Mouse (Mus musculus) liver (tissue): Measurements from ENCODE around the gene Btn2a2.

Experiments
- DNase-seq: peaks from one replicate; pipeline ENCODE4 v3.0.0-alpha.2; 2020; ENCODE audit warnings: mixed read lengths

The Btn2a2 gene

DNA sequence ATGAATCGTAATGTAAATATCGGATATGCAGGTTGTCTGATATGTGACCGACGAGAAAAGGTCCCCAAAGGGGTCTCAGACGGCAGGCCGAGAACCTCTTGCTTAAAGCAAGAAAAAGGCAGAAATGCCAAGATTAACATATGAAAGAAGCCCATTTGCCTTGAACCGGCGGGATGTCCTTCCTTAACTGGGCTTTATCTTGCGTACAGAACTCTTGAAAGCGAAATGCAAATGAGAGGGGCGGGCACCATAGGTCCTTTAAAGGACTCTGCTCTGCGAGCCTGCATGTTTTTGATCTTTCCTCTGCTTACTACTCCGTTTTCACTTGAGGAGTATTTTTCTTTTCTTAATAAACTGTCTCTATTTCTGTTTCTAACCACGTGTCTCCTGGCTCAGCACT, 3.3 kb upstream of the Btn2a2 start:
- DNase-seq, result peak; percentile 36

DNA sequence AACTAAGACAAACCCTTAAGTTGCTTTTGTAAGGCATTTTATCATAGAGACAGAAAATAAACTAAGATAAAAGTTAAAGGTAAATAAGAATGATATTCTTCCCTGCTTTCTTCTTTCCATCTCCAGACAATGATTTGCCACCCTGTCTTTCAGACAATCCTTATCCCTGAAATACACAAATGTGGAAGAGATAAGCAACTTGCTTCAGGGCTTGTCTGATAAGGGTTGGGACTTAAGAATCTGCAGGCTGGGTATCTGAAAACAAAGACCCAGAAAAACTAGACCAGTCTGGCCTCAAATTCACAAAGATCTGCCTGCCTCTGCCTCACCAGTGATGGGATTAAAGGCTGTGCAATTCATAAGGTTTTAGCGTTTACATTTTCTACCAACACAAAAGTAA, 2.6 kb upstream of the Btn2a2 start:
- no peak for DNase-seq

DNA sequence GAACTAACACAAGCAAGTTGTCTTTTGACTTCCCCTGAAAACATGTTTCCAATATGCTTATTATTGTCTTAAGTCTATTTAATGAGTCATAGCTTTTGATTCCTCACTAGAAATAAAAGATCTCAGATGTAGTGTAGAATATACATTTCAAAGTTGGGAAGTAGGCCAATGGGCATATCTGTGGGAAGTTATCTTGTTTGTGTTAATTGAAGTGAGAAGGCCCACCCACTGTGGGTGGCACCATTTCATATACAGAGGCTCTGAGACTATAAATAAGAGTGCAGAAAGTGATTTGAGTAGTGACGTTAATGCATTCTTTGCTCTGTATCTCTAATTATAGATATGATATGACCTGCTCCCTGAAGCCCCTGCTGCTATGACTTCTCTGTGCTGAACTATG, 2.2 kb upstream of the Btn2a2 start:
- no peak for DNase-seq

DNA sequence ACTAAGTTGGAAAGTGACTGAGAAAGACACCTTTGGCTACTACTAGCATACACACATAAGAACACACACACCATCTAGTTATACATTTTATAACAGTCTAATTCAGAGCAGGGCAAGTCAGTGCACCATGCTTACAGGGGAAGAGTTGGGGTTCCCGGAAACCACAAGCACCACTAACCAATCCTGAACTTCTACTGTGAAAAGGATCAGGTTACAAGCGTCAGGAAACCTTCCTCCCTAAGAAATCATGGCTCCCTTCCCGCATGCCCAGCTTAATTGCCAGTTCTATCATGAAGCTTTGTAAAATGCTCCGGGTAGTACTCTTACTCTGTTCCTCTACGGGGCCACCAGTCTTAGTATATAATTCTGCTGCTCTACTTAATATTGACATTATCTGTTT, 3.4 kb downstream of the Btn2a2 start:
- no peak for DNase-seq

DNA sequence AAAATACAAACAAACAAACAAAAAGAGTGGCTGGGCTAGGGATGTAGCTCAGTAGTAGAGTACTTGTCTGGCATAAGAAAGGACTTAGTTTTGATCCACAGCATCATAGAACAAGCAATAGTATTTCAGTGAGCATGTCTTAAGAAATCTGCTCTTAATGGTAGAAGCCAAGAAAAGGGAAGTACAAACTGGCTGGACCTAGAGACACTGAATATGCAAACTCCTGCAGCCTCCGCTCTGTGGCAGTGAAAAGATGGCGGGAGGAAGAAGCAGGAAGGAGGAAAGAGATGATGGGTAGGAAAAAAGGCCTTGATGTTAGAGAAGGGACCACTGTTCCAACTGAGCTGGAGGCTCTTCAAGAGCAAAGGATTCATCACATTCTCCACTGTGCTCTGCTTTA, 5.5 kb downstream of the Btn2a2 start:
- DNase-seq, result no peak

DNA sequence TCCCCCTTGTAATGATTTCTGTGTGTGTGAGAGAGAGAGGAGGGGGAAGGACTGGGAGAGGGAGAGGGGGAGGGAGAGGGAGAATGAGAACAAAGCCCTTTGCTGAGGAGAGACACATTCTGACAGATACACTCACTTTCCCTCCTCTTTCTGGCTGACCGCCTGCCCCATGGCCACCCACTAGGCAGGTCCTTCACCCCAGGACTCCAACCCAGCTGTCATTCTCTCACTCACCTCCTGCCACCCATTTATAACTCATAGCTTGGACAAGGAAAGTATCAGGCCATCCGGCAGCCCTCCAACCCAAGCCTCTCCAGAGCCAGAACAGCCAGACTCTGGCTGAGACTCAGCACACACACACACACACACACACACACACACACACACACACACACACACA, 13.0 kb downstream of the Btn2a2 start:
- no peak for DNase-seq

DNA sequence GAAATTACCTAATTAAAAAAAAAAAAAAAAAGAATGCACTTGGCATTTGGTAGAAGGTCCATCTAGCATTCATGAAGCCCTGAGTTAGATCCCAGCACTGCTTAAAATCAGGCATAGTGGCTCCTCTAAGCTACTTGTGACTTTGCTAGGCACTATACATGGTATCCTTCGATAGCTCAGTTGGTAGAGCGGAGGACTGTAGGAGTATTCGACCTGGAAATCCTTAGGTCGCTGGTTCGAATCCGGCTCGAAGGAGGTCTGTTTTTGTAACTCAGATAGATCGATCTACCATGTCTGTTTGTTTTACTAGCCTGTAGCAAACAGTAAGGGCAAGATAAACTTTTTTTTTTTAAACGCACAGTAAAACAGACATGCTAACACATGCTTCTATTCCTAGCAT, 21.7 kb downstream of the Btn2a2 start:
- DNase-seq, result peak; percentile 90

DNA sequence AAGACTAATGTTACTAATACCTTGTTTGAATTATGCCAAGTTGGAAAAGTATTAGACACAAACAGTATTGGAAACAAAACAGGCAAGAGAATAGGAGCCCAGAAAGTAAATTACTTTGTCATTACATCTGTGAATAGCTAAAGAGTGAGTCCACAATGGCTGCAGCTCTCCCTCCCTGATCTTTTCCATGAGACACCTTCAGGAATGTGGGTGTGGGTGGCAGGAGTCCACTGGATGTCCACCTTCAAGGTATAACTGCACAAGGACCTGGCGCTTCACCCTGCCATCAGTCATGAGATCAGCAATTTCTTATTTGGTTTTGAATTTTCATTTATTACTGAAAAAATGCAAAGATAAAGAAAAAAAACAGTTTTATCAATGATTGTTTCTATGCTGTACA, 22.4 kb downstream of the Btn2a2 start:
- no peak for DNase-seq

DNA sequence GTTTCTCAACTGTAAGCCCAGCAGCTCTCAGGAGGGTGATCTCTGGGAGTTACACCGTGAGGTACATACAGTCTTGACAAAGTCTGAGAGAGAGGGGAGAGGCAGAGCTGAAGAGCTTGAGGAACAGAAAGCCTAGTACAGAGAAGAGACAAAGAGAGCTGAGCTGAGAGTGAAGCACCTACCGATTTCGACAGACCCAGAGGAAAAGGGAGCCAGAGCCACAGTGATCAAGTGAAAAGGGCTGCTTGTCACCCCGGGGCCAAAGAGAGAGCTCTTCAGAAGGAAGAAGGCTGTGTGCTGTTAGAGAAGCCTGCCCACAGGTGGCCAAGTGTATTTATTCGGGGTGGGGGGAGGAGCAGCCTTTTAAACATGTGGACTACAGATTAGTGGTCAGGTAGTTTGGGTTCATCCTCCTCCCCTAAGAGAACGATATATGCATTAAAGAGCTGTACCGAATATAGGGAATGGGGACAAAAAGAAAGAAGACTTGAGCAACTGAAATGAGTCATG, 23.0 kb downstream of the Btn2a2 start, which contains the start of gene Btn1a1:
Gene Btn1a1 (minus strand): TSS at position 302 of the 510 bp plus-strand sequence.
- peak; percentile 63 for DNase-seq

DNA sequence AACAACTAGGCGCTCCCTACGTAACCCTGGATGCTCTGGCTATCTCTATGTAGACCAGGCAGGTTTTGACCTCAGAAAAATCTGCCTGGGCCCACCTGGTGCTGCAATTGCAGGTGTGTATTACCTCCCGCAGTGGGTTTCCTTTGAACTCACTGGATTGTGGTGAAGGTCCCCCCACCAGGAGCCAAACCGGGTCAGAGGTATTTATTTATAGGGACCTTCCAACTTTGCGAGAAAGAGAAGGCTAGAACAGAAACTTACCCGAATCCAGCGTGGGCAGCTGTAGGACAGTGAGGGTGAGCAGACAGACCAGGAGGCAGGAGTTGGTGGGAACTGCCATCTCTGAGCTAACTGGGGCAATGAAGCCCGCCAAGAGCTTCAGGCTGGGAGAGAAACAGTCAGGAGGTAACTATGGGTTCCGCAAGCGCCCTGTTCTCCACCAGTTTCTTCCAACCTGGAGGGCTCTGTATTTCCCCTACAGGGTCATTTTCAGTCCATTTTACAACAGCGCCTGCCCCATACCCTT, 23.8 kb downstream of the Btn2a2 start:
- DNase-seq, result peak; percentile 45

DNA sequence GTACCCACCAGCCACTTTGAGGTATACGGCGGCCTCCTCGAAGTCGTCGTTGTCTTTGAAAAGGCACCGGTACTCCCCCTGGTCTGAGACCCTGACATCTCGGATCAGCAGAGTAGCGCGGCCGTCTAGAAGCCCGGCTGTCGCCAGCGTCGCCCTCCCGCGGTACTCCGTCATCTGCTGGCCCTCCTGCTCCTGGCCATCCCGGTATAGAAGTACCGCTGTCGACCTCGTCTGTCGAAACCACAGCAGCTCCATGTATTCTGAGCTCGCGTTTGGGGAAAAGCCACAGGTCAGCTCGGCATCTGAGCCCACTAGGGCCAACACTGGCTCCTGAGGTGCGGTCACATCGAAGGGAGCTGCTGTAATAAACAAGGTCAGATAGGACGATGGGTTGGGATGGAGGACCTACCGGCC, 24.4 kb downstream of the Btn2a2 start:
- peak; percentile 74 for DNase-seq

DNA sequence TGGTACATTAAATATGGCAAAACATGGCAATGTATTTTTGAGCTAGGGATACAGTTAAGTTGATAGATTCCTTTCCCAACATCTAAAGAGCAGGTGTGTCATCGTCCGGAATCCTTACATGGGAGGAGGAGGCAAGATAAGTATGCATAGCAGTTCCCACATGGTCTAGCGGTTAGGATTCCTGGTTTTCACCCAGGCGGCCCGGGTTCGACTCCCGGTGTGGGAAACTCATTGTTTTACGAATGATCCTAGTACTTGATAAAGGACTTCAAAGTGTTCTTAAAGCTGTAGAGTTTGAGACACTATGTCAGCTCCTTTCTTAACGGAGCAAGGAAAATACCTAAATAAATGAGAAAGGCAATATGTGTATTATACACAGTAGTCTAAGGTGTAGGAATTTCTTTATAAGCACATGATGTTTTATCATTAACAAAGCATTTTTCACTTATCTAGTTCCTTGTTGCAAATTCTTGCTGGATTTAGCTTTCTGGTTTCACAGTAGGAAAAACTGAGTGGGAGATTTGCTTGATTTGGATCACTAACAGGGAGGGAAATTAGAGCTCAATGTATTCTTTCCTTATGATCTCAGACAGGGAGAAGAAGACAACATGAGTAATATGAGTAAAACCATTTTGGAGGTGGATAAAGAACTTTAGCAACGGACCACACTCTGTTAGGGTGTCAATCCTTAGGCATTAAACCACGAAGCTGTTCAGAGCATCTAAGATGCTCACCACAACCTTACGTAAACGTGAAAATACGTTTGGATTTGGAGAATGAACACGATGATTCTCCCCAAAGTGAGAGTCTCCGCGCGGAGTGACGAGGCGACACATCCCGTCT, 25.1 kb downstream of the Btn2a2 start:
- DNase-seq, result peak; percentile 91

DNA sequence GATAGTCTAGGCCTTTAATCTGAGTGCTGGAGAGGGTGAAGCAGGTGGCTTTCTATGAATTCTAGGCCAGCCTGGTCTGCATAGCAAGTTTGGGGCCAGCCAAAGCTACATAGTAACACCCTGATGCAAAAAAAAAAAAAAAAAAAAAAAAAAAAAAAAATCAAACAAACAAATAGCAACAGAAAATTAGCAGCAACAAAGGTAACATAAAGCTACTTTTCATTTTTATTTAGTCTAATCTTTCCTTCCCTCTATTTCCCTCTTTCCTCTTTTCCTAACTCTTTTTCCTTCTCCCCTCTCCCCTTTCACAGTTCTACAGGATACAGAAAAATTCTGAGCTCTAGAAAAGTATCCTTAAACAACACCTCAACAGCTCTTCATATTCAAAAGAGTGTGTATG, 26.0 kb downstream of the Btn2a2 start:
- DNase-seq, result no peak

DNA sequence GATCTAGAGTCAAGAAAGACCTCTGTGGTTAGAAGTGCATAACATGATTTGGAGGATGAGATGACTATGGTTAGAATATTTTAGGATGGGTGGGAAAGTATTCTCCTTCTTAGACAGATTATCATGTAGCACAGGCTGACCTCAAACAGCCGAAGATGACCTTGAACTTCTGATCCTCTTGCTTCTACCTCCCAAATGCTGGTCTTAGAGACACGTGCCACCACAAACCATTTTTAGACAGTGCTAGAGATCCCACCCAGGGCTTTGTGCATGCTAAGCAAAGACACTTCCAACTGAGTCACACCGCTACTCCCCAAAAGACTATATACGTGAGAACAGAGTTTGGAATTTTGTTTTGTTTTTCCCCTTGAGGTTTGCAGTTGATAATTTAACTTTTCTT, 26.6 kb downstream of the Btn2a2 start:
- DNase-seq, result no peak

DNA sequence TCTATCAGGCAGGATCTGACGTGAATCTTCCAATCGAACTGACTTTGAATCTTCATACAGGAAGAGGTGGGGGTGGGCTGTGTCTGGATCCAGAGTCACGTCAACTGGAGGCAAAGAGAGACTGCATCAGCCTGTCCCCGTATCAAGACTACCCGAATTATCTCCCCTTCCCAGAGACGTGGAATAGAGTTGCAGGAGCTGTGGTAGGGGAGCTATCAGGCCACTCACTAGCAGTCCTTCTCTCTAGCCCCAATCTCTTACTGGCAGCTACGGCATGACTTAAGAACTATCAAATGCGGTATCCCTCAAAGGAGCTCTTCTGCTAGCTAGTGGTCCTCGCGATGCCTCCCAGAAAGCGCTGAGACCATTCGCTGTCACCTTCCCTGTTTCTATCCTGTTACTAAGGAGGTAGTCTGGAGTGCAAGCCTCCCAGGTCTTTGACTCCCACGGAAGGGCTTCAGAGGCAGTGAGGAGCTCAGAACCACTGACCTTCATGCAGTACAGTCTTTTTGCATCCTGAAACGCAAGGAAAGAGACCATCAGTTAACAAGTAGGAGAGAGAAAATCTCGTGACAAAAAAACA, 29.3 kb downstream of the Btn2a2 start:
- peak; percentile 74 for DNase-seq

DNA sequence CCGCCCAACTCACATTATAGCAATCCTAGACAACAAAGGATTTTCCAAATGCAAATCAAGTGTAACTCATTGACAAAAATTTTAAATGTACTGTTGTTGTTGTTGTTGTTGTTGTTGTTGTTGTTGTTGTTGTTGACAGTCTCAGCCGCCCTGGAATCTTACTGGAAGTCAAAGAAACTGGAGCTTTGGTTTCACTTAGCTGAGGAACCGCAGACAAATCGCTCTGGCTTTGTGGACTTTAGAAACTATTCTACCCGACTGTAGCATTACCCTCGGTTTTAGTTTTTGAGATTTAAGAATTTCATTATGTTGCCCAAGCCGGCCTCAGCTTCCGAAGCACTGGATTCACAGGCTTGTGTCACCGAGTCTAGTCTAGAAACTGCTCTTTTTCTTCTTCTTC, 34.7 kb downstream of the Btn2a2 start:
- no peak for DNase-seq

DNA sequence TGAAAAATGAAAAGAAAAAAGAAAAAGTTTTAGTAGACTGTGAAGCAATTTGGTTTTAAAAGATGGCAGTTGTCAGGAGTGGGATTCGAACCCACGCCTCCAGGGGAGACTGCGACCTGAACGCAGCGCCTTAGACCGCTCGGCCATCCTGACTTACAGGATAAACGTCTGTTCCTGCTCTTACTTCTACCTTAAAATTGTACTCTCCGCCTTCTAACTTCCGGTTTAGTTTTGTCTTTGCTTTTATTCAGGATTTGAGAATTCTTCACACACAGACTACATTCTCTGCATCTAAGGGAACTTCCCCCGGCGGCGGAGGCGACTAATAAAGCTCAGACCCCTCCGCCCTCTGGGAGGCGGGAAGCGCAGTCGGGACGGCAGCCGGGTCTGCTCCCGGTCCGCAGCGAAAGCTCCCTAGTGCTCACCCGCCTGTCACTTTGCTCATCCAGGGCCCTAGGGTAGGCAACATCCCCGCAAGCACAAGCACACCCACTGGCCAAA, 35.2 kb downstream of the Btn2a2 start:
- peak; percentile 81 for DNase-seq

DNA sequence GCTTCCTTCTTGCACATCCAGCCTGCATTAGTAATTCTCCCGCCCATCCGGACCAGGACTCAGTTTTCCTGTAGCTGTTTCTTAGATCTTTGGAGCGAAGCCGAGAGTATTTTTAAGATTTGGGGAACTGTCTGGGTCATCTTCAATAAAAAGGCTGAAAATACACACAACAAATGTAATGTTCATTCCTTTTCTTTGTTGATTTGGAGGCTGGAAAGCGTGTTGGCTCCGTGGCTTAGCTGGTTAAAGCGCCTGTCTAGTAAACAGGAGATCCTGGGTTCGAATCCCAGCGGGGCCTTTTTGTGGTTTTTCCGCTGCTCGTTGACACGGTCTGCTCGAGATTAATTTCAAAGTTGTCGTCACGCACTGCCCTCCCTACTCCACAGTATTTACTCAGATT, 38.3 kb downstream of the Btn2a2 start:
- peak; percentile 94 for DNase-seq

DNA sequence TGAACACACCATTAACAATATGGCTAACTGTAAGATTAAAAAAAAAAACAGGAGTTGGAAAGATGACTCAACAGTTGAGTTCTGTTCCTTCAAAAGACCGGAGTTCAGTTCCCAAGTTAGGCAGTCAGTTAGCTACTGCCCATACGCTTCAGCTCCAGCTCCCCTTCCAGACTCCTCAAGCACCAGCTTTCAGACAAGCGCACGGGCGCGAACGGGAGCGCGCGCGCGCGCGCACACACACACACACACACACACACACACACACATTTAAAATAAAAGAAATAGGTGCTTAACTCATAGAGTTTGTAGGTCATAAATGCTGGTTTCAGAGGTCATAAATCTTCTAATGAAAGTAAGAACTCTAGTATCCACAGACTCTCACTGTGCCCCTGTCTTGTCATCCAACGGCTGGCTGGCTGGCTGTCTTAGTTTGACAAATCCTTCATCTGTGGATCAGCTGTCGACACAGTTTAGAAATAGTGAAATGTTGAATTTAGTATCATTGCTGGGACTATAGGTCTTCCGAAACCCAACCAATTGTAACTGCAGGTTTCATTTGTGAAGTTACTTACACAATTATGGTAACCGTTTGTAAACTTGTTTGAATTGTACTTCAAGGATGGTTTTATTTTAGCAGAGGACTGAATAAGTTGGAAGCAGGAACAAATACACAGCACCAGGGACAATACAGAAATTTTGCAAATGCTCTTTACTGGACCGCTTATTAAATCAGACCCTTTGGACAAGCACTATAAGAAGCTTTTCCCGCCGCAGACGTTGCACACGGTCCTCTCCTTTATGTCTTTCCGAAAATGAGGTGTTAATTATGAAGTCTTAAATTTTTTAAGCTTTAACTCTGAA, 39.2 kb downstream of the Btn2a2 start:
- DNase-seq, result peak; percentile 88

DNA sequence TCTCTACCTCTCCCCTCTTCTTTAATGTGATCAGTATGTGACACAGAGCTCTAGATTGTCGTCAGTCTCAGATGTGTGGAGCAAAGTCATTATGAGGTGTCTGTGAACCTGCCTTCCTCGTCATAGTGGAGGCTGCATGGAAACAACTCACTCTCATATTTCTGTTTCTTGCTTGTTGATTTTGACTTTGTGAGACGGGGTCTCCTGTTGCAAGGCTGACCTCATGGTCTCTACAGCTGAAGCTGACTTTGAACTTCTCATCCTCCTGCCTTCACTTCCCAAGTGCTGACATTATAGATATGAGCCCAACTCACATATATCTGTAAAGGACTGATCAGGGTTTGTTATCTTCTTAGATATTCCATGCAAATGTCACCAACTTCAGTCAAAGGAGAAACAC, 39.9 kb downstream of the Btn2a2 start:
- DNase-seq, result no peak

DNA sequence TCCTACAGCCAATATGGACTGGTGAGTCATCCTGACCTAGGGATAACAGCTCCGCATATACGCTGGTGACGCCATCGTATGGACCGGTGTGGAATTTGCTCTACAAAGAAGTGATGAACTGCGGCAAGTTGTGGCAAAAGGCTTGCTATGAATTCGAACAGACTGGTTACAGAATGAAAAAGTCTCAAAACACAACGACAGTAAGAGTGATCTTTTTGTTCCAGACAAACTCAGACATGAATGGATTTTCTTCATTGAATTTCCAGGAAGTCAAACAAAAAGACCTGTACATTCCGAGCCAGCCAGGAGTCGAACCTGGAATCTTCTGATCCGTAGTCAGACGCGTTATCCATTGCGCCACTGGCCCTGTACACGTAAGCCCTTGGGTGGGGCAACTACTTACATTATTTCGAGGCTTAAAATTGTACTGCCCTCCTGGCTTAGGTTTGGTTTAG, 42.1 kb downstream of the Btn2a2 start:
- peak; percentile 89 for DNase-seq

DNA sequence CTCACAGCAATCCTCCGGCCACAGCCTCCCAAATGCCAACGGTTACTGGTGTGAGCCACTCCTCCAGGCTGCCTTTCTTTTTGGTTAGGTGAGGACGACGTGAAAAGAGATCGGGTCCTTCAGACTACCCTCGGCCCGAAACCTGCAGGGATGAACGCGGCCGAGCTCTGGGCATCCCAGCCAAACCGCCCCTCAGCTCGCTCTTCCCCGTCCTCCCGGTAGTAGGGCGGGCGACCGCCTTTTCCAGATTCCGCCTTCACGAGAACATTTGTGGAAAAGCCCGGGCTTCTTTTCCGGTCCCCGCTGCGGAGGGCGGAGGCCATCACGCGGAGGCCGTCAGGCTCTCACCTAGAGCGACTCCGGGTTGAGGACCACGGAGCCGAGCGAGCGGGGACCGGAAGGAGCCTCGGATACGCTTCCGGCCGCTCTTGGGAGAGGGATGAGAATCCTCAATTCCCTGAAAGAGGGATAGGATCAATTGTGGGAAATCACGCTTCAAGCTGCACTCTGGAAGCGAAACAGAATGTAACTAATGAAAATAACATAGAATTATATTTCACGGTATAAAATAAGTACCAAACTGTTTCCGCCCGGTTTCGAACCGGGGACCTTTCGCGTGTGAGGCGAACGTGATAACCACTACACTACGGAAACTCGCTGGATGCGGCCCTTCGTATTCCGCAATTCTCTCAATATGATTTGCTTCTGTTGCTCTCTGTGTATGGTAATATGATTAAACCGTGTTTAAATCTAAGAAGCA, 42.9 kb downstream of the Btn2a2 start:
- peak; percentile 91 for DNase-seq
